9 mouse cellular contexts compared by ENCODE assay signal in genomic region chr5:30243741-30244140, GRCm38 (mm10). TPM values are rescaled to one million over a fixed set of nuclear protein-coding genes. Genes with fewer than 3 reads are reported as not detected.
DNase-seq lines count a peak whose midpoint lies in the region; ATAC-seq and TF ChIP-seq lines count a peak whose summit lies in the region.
"Had no signal": no experiment of that assay in that cellular context is flagged by ENCODE, and none has a peak within 500 bp of the region (broad histone marks: within the 10 kb centered on the region; RNA-seq: fewer than 3 reads in every experiment).

No protein-coding gene starts in this region.

- no peak overlapping the region for H3K4me2 ChIP-seq in kidney, embryonic 16.5 days (replicated peaks; ENCODE audit: low read depth, low read length)
- H3K4me2 ChIP-seq: embryonic facial prominence, embryonic 15.5 days; limb, embryonic 15.5 days had no signal

- no peak overlapping the region for H3K4me3 ChIP-seq in layer of hippocampus, adult 2 months
- no peak overlapping the region for H3K4me3 ChIP-seq in kidney, embryonic 16.5 days (ENCODE audit: low read length)
- H3K4me3 ChIP-seq: embryonic facial prominence, embryonic 15.5 days; limb, embryonic 15.5 days had no signal

- H3K4me1 ChIP-seq in kidney, embryonic 16.5 days (ENCODE audit: insufficient read depth, low read length), result peaks cover 13% of the 10 kb centered on the region
- H3K4me1 ChIP-seq: embryonic facial prominence, embryonic 15.5 days had no signal

- peak; percentile 79 for TF ChIP-seq CTCF in layer of hippocampus, adult 2 months (conservative IDR thresholded peaks at IDR 0.05)

- peak; percentile 72 for ATAC-seq in common myeloid progenitor, adult 5-6 weeks (replicated peaks; ENCODE audit: low read depth, poor library complexity, severe bottlenecking)
- peak; percentile 86 for ATAC-seq in megakaryocyte-erythroid progenitor cell, adult 5-6 weeks (replicated peaks; ENCODE audit: low FRiP score, low TSS enrichment, poor library complexity, severe bottlenecking)
- no peak for ATAC-seq in kidney, embryonic 16.5 days (ENCODE audit: low FRiP score, low TSS enrichment)

- no peak overlapping the region for H3K9ac ChIP-seq in kidney, embryonic 16.5 days (replicated peaks; ENCODE audit: low read length)
- H3K9ac ChIP-seq: embryonic facial prominence, embryonic 15.5 days; limb, embryonic 15.5 days had no signal

- no peaks in the 10 kb centered on the region for H3K27me3 ChIP-seq in kidney, embryonic 16.5 days (ENCODE audit: insufficient read depth, low read length)
- H3K27me3 ChIP-seq: embryonic facial prominence, embryonic 15.5 days; limb, embryonic 15.5 days had no signal

- H3K9me3 ChIP-seq in kidney, embryonic 16.5 days (ENCODE audit: low read length), result no peaks in the 10 kb centered on the region
- H3K9me3 ChIP-seq: embryonic facial prominence, embryonic 15.5 days; limb, embryonic 15.5 days had no signal

- no peaks in the 10 kb centered on the region for H3K36me3 ChIP-seq in kidney, embryonic 16.5 days (ENCODE audit: insufficient read depth, low read length)
- H3K36me3 ChIP-seq: embryonic facial prominence, embryonic 15.5 days had no signal

- H3K27ac ChIP-seq in layer of hippocampus, adult 2 months, result no peak overlapping the region
- H3K27ac ChIP-seq in kidney, embryonic 16.5 days (ENCODE audit: low read length), result no peak overlapping the region
- H3K27ac ChIP-seq: embryonic facial prominence, embryonic 15.5 days; limb, embryonic 15.5 days had no signal

- DNase-seq in layer of hippocampus, adult 2 months (ENCODE audit: low spot score in 2 of 2), result peak in 1 of 2 experiments; percentile 18
- DNase-seq in layer of hippocampus, adult 9-10 months (ENCODE audit: low spot score), result no peak
- peak; percentile 68 for DNase-seq in MEL-GATA-1-ER (ENCODE audit: extremely low read depth, low read depth)
- DNase-seq in gastrocnemius, postnatal 25 days, result no peak

- 60% methylated on average over 9 of the region's 9 CpGs for WGBS in kidney, embryonic 16.5 days

RNA-seq across cellular contexts. Expression of gene Selenoi, which starts 11.4 kb away (rescaled TPM):
- 10 to 100 TPM; 34.9 to 35.3 TPM for total RNA-seq in layer of hippocampus, adult 2 months (2021)
- 39.6 and 69.2 TPM in 2 replicates for total RNA-seq in common myeloid progenitor, adult 5-6 weeks (2017)
- total RNA-seq in megakaryocyte-erythroid progenitor cell, adult 5-6 weeks (2014; fragmentation: Nextera tagmentation), result 34.1 and 40.5 TPM in 2 replicates
- total RNA-seq in megakaryocyte-erythroid progenitor cell, adult 5-6 weeks (2017), result 90.2 and 120 TPM in 2 replicates
- total RNA-seq in gastrocnemius, postnatal 25 days (2021), result 10 to 100 TPM; 10.3 to 13.0 TPM
- 14.5 and 18.2 TPM in 2 replicates for polyA plus RNA-seq in kidney, embryonic 16.5 days (2015; fragmentation: Nextera tagmentation; extraction: Ambion mirVana)

RNA-seq across cellular contexts. Expression of gene Drc1, which starts 37.4 kb away (rescaled TPM):
- total RNA-seq in layer of hippocampus, adult 2 months (2021), result 1 to 10 TPM; 7.6 to 8.6 TPM
- not detected in 2 replicates for total RNA-seq in common myeloid progenitor, adult 5-6 weeks (2017)
- 0.79 TPM in 1 of 2 replicates, not detected in the other for total RNA-seq in megakaryocyte-erythroid progenitor cell, adult 5-6 weeks (2014; fragmentation: Nextera tagmentation)
- total RNA-seq in megakaryocyte-erythroid progenitor cell, adult 5-6 weeks (2017), result 0.28 TPM in 1 of 2 replicates, not detected in the other
- total RNA-seq in gastrocnemius, postnatal 25 days (2021), result not detected
- 0.16 and 0.49 TPM in 2 replicates for polyA plus RNA-seq in kidney, embryonic 16.5 days (2015; fragmentation: Nextera tagmentation; extraction: Ambion mirVana)

RNA-seq across cellular contexts. Expression of gene Adgrf3, which starts 38.2 kb away (rescaled TPM):
- total RNA-seq in layer of hippocampus, adult 2 months (2021), result not detected
- total RNA-seq in common myeloid progenitor, adult 5-6 weeks (2017), result not detected in 2 replicates
- total RNA-seq in megakaryocyte-erythroid progenitor cell, adult 5-6 weeks (2014; fragmentation: Nextera tagmentation), result not detected in 2 replicates
- 0.34 TPM in 1 of 2 replicates, not detected in the other for total RNA-seq in megakaryocyte-erythroid progenitor cell, adult 5-6 weeks (2017)
- not detected for total RNA-seq in gastrocnemius, postnatal 25 days (2021)
- 0.15 and 0.40 TPM in 2 replicates for polyA plus RNA-seq in kidney, embryonic 16.5 days (2015; fragmentation: Nextera tagmentation; extraction: Ambion mirVana)
